Mouse (Mus musculus) spleen, postnatal 4 days (tissue): ENCODE measurements around the gene Atg4b.
A peak's percentile ranks its signal among the peaks of the same experiment; 100 is the strongest.

Experiments
- DNase-seq, 2 experiments: peaks; one replicate each; pipeline ENCODE4 v3.0.0; 2022; ENCODE audit warnings: low spot score in 2 of 2

The Atg4b gene

GRCm38 (mm10) chr1:93756154-93756553 is 4.9 kb downstream of the Atg4b start:
- DNase-seq = no peak

GRCm38 (mm10) chr1:93760076-93760475 is 8.8 kb downstream of the Atg4b start:
- no peak for DNase-seq

- peak in 1 of 2 experiments; percentile 33 for DNase-seq
These were observed 12.2 kb downstream of the Atg4b start for GRCm38 (mm10) chr1:93763531-93763930.

- DNase-seq = no peak
These were observed 13.7 kb downstream of the Atg4b start for GRCm38 (mm10) chr1:93764871-93765591.

GRCm38 (mm10) chr1:93767600-93767999 is 16.3 kb downstream of the Atg4b start:
- DNase-seq = no peak

GRCm38 (mm10) chr1:93769901-93770300 is 18.6 kb downstream of the Atg4b start:
- DNase-seq = no peak

- DNase-seq = no peak
These were observed 25.4 kb downstream of the Atg4b start for GRCm38 (mm10) chr1:93776686-93777085.

- DNase-seq = no peak
These were observed 35.6 kb downstream of the Atg4b start for GRCm38 (mm10) chr1:93786912-93787311.

GRCm38 (mm10) chr1:93794526-93794925 is 43.2 kb downstream of the Atg4b start:
- no peak for DNase-seq

GRCm38 (mm10) chr1:93795886-93796285 is 44.6 kb downstream of the Atg4b start:
- DNase-seq = no peak

- DNase-seq = no peak
These were observed 49.6 kb downstream of the Atg4b start for GRCm38 (mm10) chr1:93800670-93801503.

GRCm38 (mm10) chr1:93801741-93802238 is 50.5 kb downstream of the Atg4b start, which contains the start of gene Dtymk:
Gene Dtymk (minus strand): TSS chr1:93801934.
- peak; percentile 90 to 93 for DNase-seq

GRCm38 (mm10) chr1:93802771-93803170 is 51.5 kb downstream of the Atg4b start:
- DNase-seq = no peak

- DNase-seq = peak; percentile 100
These were observed 52.5 kb downstream of the Atg4b start, which contains the start of gene Ing5 for GRCm38 (mm10) chr1:93803556-93804507. Gene Ing5 (plus strand): TSS chr1:93803965.

- no peak for DNase-seq
These were observed 53.5 kb downstream of the Atg4b start for GRCm38 (mm10) chr1:93804818-93805217.

GRCm38 (mm10) chr1:93805221-93805951 is 54.1 kb downstream of the Atg4b start:
- DNase-seq = peak in 1 of 2 experiments; percentile 32

GRCm38 (mm10) chr1:93808871-93809270 is 57.6 kb downstream of the Atg4b start:
- no peak for DNase-seq

- no peak for DNase-seq
These were observed 58.7 kb downstream of the Atg4b start for GRCm38 (mm10) chr1:93810011-93810410.

- no peak for DNase-seq
These were observed 60.3 kb downstream of the Atg4b start for GRCm38 (mm10) chr1:93811495-93812039.

- no peak for DNase-seq
These were observed 66.7 kb downstream of the Atg4b start for GRCm38 (mm10) chr1:93817823-93818532.
